Mouse (Mus musculus) ES-Bruce4 (cell line): Measurements from ENCODE around the gene Hand1. TPM values are rescaled to one million over a fixed set of nuclear protein-coding genes. Genes with fewer than 3 reads are reported as not detected.
A peak's percentile ranks its signal among the peaks of the same experiment; 100 is the strongest.
"Not testable (repeated sequence)": the region's sequence is repeated elsewhere in the genome, so short reads cannot be mapped to it uniquely, and the experiment has no call there.

Experiments used
- H3K27ac ChIP-seq: 2 replicates; pipeline ENCODE4 v1.5.1; 2012; ENCODE audit warnings: low read length, inconsistent platforms; ENCODE audit not compliant: insufficient read depth
- H3K27me3 ChIP-seq: 2 replicates; pipeline ENCODE4 v1.6.1; 2012; ENCODE audit warnings: mild to moderate bottlenecking, low read length, inconsistent platforms; ENCODE audit not compliant: control insufficient read depth, poor library complexity, insufficient read depth, severe bottlenecking
- H3K36me3 ChIP-seq: 2 replicates; pipeline ENCODE4 v1.6.1; 2012; ENCODE audit warnings: inconsistent platforms, mild to moderate bottlenecking, low read length, moderate library complexity; ENCODE audit not compliant: control insufficient read depth, poor library complexity, insufficient read depth, severe bottlenecking
- H3K4me1 ChIP-seq: one replicate; pipeline ENCODE4 v1.8.1; 2011; ENCODE audit warnings: low read length; ENCODE audit not compliant: control insufficient read depth, insufficient read depth
- H3K4me3 ChIP-seq: 2 replicates; pipeline ENCODE4 v1.5.1; 2011; ENCODE audit warnings: low read depth, mild to moderate bottlenecking, low read length
- H3K9ac ChIP-seq: 2 replicates; pipeline ENCODE4 v1.6.1; 2012; ENCODE audit warnings: low read depth, mild to moderate bottlenecking, inconsistent platforms; ENCODE audit not compliant: poor library complexity, severe bottlenecking
- H3K9me3 ChIP-seq: replicated peaks from 2 replicates; pipeline ENCODE4 v1.6.1; 2012; ENCODE audit warnings: mild to moderate bottlenecking, low read length, inconsistent platforms; ENCODE audit not compliant: control insufficient read depth, poor library complexity, insufficient read depth, severe bottlenecking
- CTCF ChIP-seq: IDR thresholded peaks from one replicate; pipeline ENCODE4 v1.8.1; 2011; ENCODE audit warnings: low read depth, low read length
- EP300 ChIP-seq: IDR thresholded peaks from 2 replicates; pipeline ENCODE4 v1.6.1; 2011; ENCODE audit warnings: low read depth, low read length; ENCODE audit not compliant: insufficient read depth
- POLR2A ChIP-seq: IDR thresholded peaks from one replicate; pipeline ENCODE4 v1.8.1; 2011; ENCODE audit warnings: low read length; ENCODE audit not compliant: insufficient read depth
- polyA plus RNA-seq: library from polyadenylated mRNA; stranded (reverse); fragments of >200 nt; gene quantifications from 2 replicates; pipeline ENCODE4 v1.2.4, GENCODE M21; 2011; ENCODE audit warnings: low read depth; ENCODE audit not compliant: missing spikeins, insufficient read depth, insufficient read length

Gene Hand1
- polyA plus RNA-seq, 1 experiment = 3.7 TPM

DNA sequence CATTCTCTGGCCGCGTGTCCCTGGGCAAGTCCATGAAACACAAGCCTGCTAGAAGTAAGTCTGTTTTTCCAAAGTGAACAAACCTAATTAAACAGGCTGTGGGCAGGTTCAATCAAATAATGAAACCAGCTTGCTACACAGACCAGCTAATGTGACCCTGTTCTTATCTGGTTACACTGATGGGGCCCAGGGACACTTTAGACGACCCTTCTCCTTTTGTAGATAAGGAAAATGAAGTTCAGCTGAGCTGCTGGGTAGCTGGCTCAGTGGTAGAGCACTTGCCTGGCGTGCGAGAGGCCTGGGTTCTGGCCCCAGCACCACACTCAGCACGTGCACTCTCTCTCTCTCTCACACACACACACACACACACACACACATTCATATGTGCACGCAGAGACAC lies 8.9 kb downstream of the Hand1 start:
- peaks cover 2% of the 10 kb centered on the region for H3K4me1 ChIP-seq
- H3K4me3 ChIP-seq = no peak overlapping the region
- peaks cover 16% of the 10 kb centered on the region for H3K27me3 ChIP-seq
- H3K27ac ChIP-seq = no peak overlapping the region
- no peak for TF ChIP-seq POLR2A
- no peak for TF ChIP-seq EP300
- TF ChIP-seq CTCF = no peak
- H3K36me3 ChIP-seq = no peaks in the 10 kb centered on the region
- H3K9me3 ChIP-seq = no peaks in the 10 kb centered on the region
- H3K9ac ChIP-seq = no peak overlapping the region

DNA sequence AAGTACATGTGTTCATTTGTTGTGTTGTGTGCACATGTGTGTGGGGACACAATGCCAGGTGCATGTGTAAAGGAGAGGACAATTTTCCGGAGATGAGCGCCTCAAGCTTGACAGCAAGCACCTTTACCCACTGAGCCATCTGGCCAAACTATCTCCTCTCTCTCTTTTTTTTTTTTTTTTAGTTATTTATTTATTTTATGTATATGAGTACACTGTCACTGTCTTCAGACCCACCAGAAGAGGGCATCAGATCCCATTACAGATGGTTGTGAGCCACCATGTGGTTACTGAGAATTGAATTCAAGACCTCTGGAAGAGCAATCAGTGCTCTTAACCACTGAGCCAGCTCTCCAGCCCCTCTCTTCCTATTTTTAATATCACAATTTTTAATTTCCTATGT lies 9.5 kb downstream of the Hand1 start:
- not testable (repeated sequence) for H3K9ac ChIP-seq, H3K36me3 ChIP-seq, H3K4me3 ChIP-seq, H3K27ac ChIP-seq, H3K9me3 ChIP-seq, H3K4me1 ChIP-seq
- H3K27me3 ChIP-seq = peaks cover 15% of the 10 kb centered on the region

DNA sequence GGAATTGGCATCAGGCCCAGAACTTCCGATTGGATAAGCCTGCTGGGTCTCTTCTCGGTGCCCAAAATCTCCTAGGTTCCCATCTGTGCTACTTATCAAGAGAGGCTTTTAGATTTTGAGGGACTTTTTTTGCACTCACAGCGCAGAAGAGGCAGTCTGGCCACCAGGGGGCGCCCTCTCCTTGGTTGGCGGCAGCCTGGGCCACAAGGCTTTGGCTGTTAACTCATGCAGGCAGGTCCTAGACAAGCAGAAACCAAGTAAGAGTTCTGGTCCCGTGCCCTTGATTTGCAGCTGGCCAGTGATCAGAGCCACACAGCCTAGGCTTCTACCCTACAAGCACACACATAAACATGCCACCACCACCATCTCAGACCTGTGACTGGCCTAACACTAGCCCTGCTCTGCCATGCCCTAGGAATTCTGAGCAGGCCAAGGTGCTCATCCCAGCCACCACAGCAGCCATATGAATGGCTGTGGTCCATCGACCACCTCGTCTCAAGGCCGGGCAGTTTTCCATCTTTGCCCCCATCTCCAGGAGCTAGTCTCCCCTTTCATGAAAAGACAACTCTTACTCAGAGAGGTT lies 12.5 kb downstream of the Hand1 start:
- no peak overlapping the region for H3K9ac ChIP-seq
- no peaks in the 10 kb centered on the region for H3K36me3 ChIP-seq
- H3K27ac ChIP-seq = no peak overlapping the region
- peaks cover 2% of the 10 kb centered on the region for H3K4me1 ChIP-seq
- no peaks in the 10 kb centered on the region for H3K27me3 ChIP-seq
- no peak overlapping the region for H3K4me3 ChIP-seq
- no peaks in the 10 kb centered on the region for H3K9me3 ChIP-seq
- TF ChIP-seq POLR2A (no peak), EP300 (no peak), CTCF (peak; percentile 94)

DNA sequence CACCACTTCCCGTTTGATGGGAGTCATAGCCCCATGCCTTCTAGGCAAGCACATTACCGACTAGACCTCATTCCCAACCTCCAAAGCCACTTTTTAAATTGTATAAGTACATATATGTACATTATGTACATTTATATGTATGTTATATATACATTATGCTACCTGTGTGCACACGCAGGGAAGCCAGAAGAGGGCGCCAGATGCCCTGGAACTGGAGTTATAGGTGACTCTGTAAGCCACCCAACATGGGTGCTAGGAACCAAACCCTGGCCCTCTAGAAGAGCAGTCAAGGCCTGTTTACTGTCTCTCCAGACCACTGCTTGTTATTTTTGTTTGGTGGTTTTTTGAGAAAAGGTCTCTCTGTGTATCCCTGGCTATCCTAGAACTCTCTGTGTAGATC lies 14.4 kb downstream of the Hand1 start:
- H3K9ac ChIP-seq = no peak overlapping the region

DNA sequence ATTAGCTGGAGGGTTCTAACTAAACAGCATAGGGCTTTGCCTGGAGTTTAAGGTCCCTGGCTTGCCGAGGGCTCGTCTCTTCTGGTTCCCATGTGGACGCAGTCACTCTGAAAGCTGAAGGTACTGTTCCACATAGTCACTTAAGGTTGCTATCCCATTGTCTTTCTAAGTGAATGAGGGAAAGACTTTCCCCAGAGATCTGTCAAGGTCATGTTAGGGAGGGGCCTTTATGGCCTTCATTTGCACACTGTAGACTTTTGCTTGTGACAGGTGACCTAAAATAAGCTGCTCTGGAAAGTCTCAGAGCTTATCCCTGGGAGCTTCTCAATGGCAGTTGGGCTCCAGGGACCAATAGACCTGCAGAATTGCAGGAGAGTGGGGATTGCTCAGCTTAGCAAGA lies 19.0 kb downstream of the Hand1 start:
- Histone ChIP-seq H3K9me3 (no peaks in the 10 kb centered on the region), H3K4me1 (peaks cover 2% of the 10 kb centered on the region), H3K27ac (no peak overlapping the region), H3K9ac (no peak overlapping the region), H3K4me3 (no peak overlapping the region), H3K36me3 (no peaks in the 10 kb centered on the region), H3K27me3 (no peaks in the 10 kb centered on the region)
- TF ChIP-seq POLR2A (no peak), EP300 (no peak), CTCF (no peak)

More for the DNA sequence above, 14.4 kb downstream of the Hand1 start:
- TF ChIP-seq EP300 (no peak), POLR2A (no peak), CTCF (peak; percentile 69)
- Histone ChIP-seq H3K27me3 (no peaks in the 10 kb centered on the region), H3K9me3 (no peaks in the 10 kb centered on the region), H3K4me3 (no peak overlapping the region), H3K36me3 (no peaks in the 10 kb centered on the region), H3K4me1 (peaks cover 2% of the 10 kb centered on the region), H3K27ac (no peak overlapping the region)

DNA sequence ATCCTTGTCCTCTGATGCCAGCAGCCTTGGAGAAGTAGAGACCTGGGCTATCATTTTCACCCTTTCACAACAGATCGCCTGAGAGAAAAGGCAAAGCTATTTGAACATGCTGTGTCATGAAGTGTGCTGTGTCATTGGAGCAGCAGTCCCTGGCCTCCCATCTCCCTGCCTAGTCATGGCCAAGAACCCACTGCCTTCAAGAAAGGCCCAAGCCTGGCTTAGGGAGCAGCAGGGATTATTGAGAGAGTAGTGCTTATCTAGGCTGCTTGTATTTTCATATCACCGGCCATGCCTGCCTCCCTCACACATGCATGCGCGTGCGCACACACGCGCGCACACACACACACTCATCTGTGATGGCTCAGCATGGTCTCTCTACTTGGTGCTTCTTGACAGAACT lies 20.4 kb downstream of the Hand1 start:
- H3K36me3 ChIP-seq = no peaks in the 10 kb centered on the region
- H3K27me3 ChIP-seq = no peaks in the 10 kb centered on the region
- H3K9me3 ChIP-seq = no peaks in the 10 kb centered on the region
- H3K4me1 ChIP-seq = peaks cover 2% of the 10 kb centered on the region
- no peak overlapping the region for H3K27ac ChIP-seq
- no peak overlapping the region for H3K4me3 ChIP-seq
- TF ChIP-seq EP300 (no peak), CTCF (no peak), POLR2A (no peak)
- no peak overlapping the region for H3K9ac ChIP-seq
